11 mouse cellular contexts compared by ENCODE assay signal in the genomic region with DNA sequence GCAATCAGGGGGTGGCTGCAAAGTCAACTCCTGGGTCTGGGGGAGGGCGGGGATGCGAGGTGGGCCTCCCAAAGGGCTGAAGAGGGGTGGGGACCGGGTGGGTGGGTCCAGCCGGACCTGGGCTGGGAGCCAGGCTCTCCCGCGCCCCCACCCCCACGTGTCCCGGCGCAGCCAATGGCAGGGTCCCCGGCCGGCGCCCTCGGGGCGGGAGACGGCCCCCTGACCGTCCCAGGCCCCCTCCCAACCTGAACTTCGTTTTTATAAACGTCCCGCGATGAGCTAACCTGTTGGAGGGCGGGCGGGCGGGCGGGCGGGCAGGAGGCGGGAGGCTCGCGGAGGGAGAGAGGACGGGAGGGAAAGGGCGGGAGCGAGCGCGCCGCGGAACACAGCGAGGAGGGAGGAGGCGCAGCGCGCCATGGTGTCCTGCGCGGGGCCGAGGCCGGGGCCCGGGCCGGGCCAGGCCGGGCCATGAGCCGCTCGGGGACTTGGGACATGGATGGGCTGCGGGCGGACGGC. TPM values are rescaled to one million over a fixed set of nuclear protein-coding genes. Genes with fewer than 3 reads are reported as not detected.
DNase-seq lines count a peak whose midpoint lies in the region; ATAC-seq and TF ChIP-seq lines count a peak whose summit lies in the region.
"Had no signal": no experiment of that assay in that cellular context is flagged by ENCODE, and none has a peak within 500 bp of the region (broad histone marks: within the 10 kb centered on the region; RNA-seq: fewer than 3 reads in every experiment).

A gene (plus strand): TSS at position 469 of the 516 bp plus-strand sequence.

- H3K4me2 ChIP-seq in lung, postnatal 0 days (replicated peaks; ENCODE audit: low read depth, low read length): peak within 1 kb of the TSS; percentile 73
- H3K4me2 ChIP-seq in forebrain, embryonic 11.5 days (ENCODE audit: low read depth, low read length, severe bottlenecking): peak within 1 kb of the TSS; percentile 50
- H3K4me2 ChIP-seq in intestine, embryonic 16.5 days (ENCODE audit: low read depth, low read length): peak within 1 kb of the TSS; percentile 75
- peak within 1 kb of the TSS; percentile 43 for H3K4me2 ChIP-seq in neural tube, embryonic 14.5 days (ENCODE audit: low read depth, low read length)

- H3K9me3 ChIP-seq in lung, postnatal 0 days (ENCODE audit: low read length): no peaks in the 10 kb centered on the region
- H3K9me3 ChIP-seq in forebrain, embryonic 11.5 days (ENCODE audit: control insufficient read depth, low read length): no peaks in the 10 kb centered on the region
- H3K9me3 ChIP-seq in intestine, embryonic 16.5 days (ENCODE audit: control insufficient read depth, low read length): no peaks in the 10 kb centered on the region
- H3K9me3 ChIP-seq in neural tube, embryonic 14.5 days (ENCODE audit: control insufficient read depth, low read length): no peaks in the 10 kb centered on the region

- H3K9ac ChIP-seq in lung, postnatal 0 days (replicated peaks; ENCODE audit: low read depth): no peak within 1 kb of the TSS
- H3K9ac ChIP-seq in forebrain, embryonic 11.5 days (ENCODE audit: low read length): no peak within 1 kb of the TSS
- H3K9ac ChIP-seq in intestine, embryonic 16.5 days (ENCODE audit: low read depth, low read length): no peak within 1 kb of the TSS
- no peak within 1 kb of the TSS for H3K9ac ChIP-seq in neural tube, embryonic 14.5 days (replicated peaks; ENCODE audit: low read depth, low read length)

- H3K27ac ChIP-seq in lung, postnatal 0 days (ENCODE audit: low read length): no peak within 1 kb of the TSS
- no peak within 1 kb of the TSS for H3K27ac ChIP-seq in forebrain, embryonic 11.5 days (ENCODE audit: low read depth, low read length)
- no peak within 1 kb of the TSS for H3K27ac ChIP-seq in intestine, embryonic 16.5 days (ENCODE audit: low read length)
- H3K27ac ChIP-seq in neural tube, embryonic 14.5 days (ENCODE audit: low read depth, low read length): no peak within 1 kb of the TSS
- H3K27ac ChIP-seq: macrophage had no signal

- no peak for TF ChIP-seq EP300 in lung, postnatal 0 days (IDR thresholded peaks at IDR 0.05)

- peak within 1 kb of the TSS; percentile 35 for H3K4me3 ChIP-seq in lung, postnatal 0 days (ENCODE audit: low read depth, low read length)
- peak within 1 kb of the TSS; percentile 28 for H3K4me3 ChIP-seq in forebrain, embryonic 11.5 days (ENCODE audit: low read depth, low read length)
- H3K4me3 ChIP-seq in intestine, embryonic 16.5 days (ENCODE audit: low read length): peak within 1 kb of the TSS; percentile 48
- H3K4me3 ChIP-seq in neural tube, embryonic 14.5 days (ENCODE audit: low read depth, low read length): peak within 1 kb of the TSS; percentile 22
- H3K4me3 ChIP-seq: erythroblast, embryonic 14.5 days had no signal

- peaks cover 88% of the 10 kb centered on the region for H3K27me3 ChIP-seq in lung, postnatal 0 days (replicated peaks; ENCODE audit: insufficient read depth, low read length)
- H3K27me3 ChIP-seq in forebrain, embryonic 11.5 days (ENCODE audit: control insufficient read depth, insufficient read depth, low read length): peaks cover 95% of the 10 kb centered on the region
- H3K27me3 ChIP-seq in intestine, embryonic 16.5 days (replicated peaks; ENCODE audit: control insufficient read depth, insufficient read depth, low read length): peaks cover 80% of the 10 kb centered on the region
- peaks cover 69% of the 10 kb centered on the region for H3K27me3 ChIP-seq in neural tube, embryonic 14.5 days (ENCODE audit: control insufficient read depth, insufficient read depth, low read length)

- H3K36me3 ChIP-seq in lung, postnatal 0 days (ENCODE audit: insufficient read depth, low read length): no peaks in the 10 kb centered on the region
- H3K36me3 ChIP-seq in forebrain, embryonic 11.5 days (ENCODE audit: control insufficient read depth, insufficient read depth, low read length): no peaks in the 10 kb centered on the region
- no peaks in the 10 kb centered on the region for H3K36me3 ChIP-seq in intestine, embryonic 16.5 days (ENCODE audit: control insufficient read depth, insufficient read depth, low read length)
- H3K36me3 ChIP-seq in neural tube, embryonic 14.5 days (ENCODE audit: control insufficient read depth, insufficient read depth, low read length): no peaks in the 10 kb centered on the region

- no peak for DNase-seq in lung, postnatal 0 days (ENCODE audit: low spot score)
- DNase-seq in lung, adult 18-20 months: no peak
- peak; percentile 75 for DNase-seq in forebrain, embryonic 11.5 days (ENCODE audit: low spot score)
- no peak for DNase-seq in spleen, adult 18-20 months
- DNase-seq in retina, postnatal 1 day: no peak
- DNase-seq: thymus, postnatal 25 days had no signal

- H3K4me1 ChIP-seq in lung, postnatal 0 days (ENCODE audit: insufficient read depth, low read depth, low read length): peaks cover 3% of the 10 kb centered on the region
- peaks cover 8% of the 10 kb centered on the region; the same call in 1 of the 2 replicates for H3K4me1 ChIP-seq in forebrain, embryonic 11.5 days (replicated peaks; ENCODE audit: control insufficient read depth, insufficient read depth, low read length)
- peaks cover 12% of the 10 kb centered on the region for H3K4me1 ChIP-seq in intestine, embryonic 16.5 days (ENCODE audit: control insufficient read depth, insufficient read depth, low read length)
- H3K4me1 ChIP-seq in neural tube, embryonic 14.5 days (ENCODE audit: control insufficient read depth, insufficient read depth, low read length): 0 out of 2 replicates have a peak, but pooled peaks cover 4% of the 10 kb centered on the region

- 0% methylated on average over 19 of the region's 51 CpGs for WGBS in lung, postnatal 0 days
- 0% methylated on average over 18 of the region's 51 CpGs for WGBS in forebrain, embryonic 11.5 days
- 0% methylated on average over 20 of the region's 51 CpGs for WGBS in intestine, embryonic 16.5 days
- WGBS in neural tube, embryonic 14.5 days: 1% methylated on average over 21 of the region's 51 CpGs

- ATAC-seq in lung, postnatal 0 days: peak; percentile 44; the same call in 1 of the 2 replicates
- ATAC-seq in forebrain, embryonic 11.5 days (replicated peaks; ENCODE audit: low FRiP score): peak; percentile 74
- ATAC-seq in intestine, embryonic 16.5 days: peak; percentile 78
- ATAC-seq in neural tube, embryonic 14.5 days (ENCODE audit: low read depth): peak; percentile 41; the same call in 1 of the 2 replicates
- no peak for ATAC-seq in CD4-positive, CD25-positive, alpha-beta regulatory T cell, adult 4 months

- TF ChIP-seq CTCF in lung, postnatal 0 days (IDR thresholded peaks at IDR 0.05): no peak

RNA-seq across cellular contexts. Expression of the gene that starts here (rescaled TPM):
- polyA plus RNA-seq in lung, postnatal 0 days (2015; fragmentation: Nextera tagmentation; extraction: Ambion mirVana): not detected in 2 replicates
- not detected in 2 replicates for polyA plus RNA-seq in forebrain, embryonic 11.5 days (2014; fragmentation: Nextera tagmentation; extraction: Ambion mirVana)
- polyA plus RNA-seq in intestine, embryonic 16.5 days (2015; fragmentation: Nextera tagmentation; extraction: Ambion mirVana): 0.18 and 0.32 TPM in 2 replicates
- polyA plus RNA-seq in neural tube, embryonic 14.5 days (2014; fragmentation: Nextera tagmentation; extraction: Ambion mirVana): not detected in 2 replicates
- polyA plus RNA-seq in CD4-positive, CD25-positive, alpha-beta regulatory T cell, adult 4 months (2017; shearing (Covaris generic)): not detected
- polyA plus RNA-seq: erythroblast, embryonic 14.5 days; macrophage had no signal

Comparison
In these comparisons a context has a peak if more than half of its experiments do, and no peak if none do; other contexts are left out.
1. Peak in ATAC-seq, H3K4me3 ChIP-seq and H3K4me2 ChIP-seq in lung, postnatal 0 days; RNA of the gene not detected or under 1 TPM.
2. Peak in DNase-seq, ATAC-seq, H3K4me3 ChIP-seq and H3K4me2 ChIP-seq in forebrain, embryonic 11.5 days; RNA of the gene not detected or under 1 TPM.
3. Peak in ATAC-seq, H3K4me3 ChIP-seq and H3K4me2 ChIP-seq in intestine, embryonic 16.5 days; RNA of the gene not detected or under 1 TPM.
4. Peak in ATAC-seq, H3K4me3 ChIP-seq and H3K4me2 ChIP-seq in neural tube, embryonic 14.5 days; RNA of the gene not detected or under 1 TPM.